Mouse (Mus musculus): Measurements from ENCODE around the gene Crybb3.

- TF ChIP-seq CTCF (IDR thresholded peaks at IDR 0.05; ENCODE audit: low read depth) (no peak), EP300 (IDR thresholded peaks at IDR 0.05; ENCODE audit: low read depth) (no peak)
Observed at GRCm38 (mm10) chr5:113106594-113106993, 25.2 kb upstream of the Crybb3 start.

Data from liver, postnatal 0 days (tissue).